Mouse (Mus musculus) hindbrain, embryonic 15.5 days (tissue): Measurements from ENCODE around the gene Mcm2. TPM values are rescaled to one million over a fixed set of nuclear protein-coding genes. Genes with fewer than 3 reads are reported as not detected.
A peak's percentile ranks its signal among the peaks of the same experiment; 100 is the strongest.

Source experiments
- ATAC-seq: fragments of 200-750 bp; cut with Nextera tagmentation; 2 replicates; pipeline ENCODE4 v1.8.0; 2017; ENCODE audit warnings: low read depth, moderate number of reproducible peaks, moderate TSS enrichment; ENCODE audit not compliant: low FRiP score
- H3K27ac ChIP-seq: fragments of 300-500 bp; sonication (generic); replicated peaks from 2 replicates; pipeline ENCODE4 v1.5.1; 2015; ENCODE audit warnings: mild to moderate bottlenecking, inconsistent platforms
- H3K27me3 ChIP-seq: fragments of 300-500 bp; sonication (generic); 2 replicates; pipeline ENCODE4 v1.6.1; 2015; ENCODE audit warnings: control low read depth, inconsistent platforms
- H3K36me3 ChIP-seq: fragments of 300-500 bp; sonication (generic); 2 replicates; pipeline ENCODE4 v1.6.1; 2015; ENCODE audit warnings: control low read depth, inconsistent platforms
- H3K4me1 ChIP-seq: fragments of 300-500 bp; sonication (generic); replicated peaks from 2 replicates; pipeline ENCODE4 v1.6.1; 2015; ENCODE audit warnings: control low read depth, inconsistent platforms
- H3K4me2 ChIP-seq: fragments of 300-500 bp; sonication (generic); 2 replicates; pipeline ENCODE4 v1.6.1; 2015; ENCODE audit warnings: moderate library complexity, mild to moderate bottlenecking, inconsistent platforms
- H3K4me3 ChIP-seq: fragments of 300-500 bp; sonication (generic); 2 replicates; pipeline ENCODE4 v1.5.1; 2015; ENCODE audit warnings: mild to moderate bottlenecking, inconsistent platforms
- H3K9ac ChIP-seq: fragments of 300-500 bp; sonication (generic); 2 replicates; pipeline ENCODE4 v1.6.1; 2015; ENCODE audit warnings: inconsistent platforms
- H3K9me3 ChIP-seq: fragments of 300-500 bp; sonication (generic); 2 replicates; pipeline ENCODE4 v1.6.1; 2016; ENCODE audit warnings: control low read depth, inconsistent platforms
- WGBS: fragments of 180-500 bp; shearing (Covaris S2); methylation state at CpG from one replicate; pipeline ENCODE4 v1.1.7; 2015; 5-methylcytosine and 5-hydroxymethylcytosine counted together
- polyA plus RNA-seq: library from polyadenylated mRNA; unstranded; fragments of >200 nt; fragmentation: Nextera tagmentation; extraction: Ambion mirVana; gene quantifications from 2 replicates; pipeline ENCODE4 v1.2.1, GENCODE M21; 2015

The Mcm2 gene
- polyA plus RNA-seq, 1 experiment from 2014 or later, result 34.0 TPM

DNA sequence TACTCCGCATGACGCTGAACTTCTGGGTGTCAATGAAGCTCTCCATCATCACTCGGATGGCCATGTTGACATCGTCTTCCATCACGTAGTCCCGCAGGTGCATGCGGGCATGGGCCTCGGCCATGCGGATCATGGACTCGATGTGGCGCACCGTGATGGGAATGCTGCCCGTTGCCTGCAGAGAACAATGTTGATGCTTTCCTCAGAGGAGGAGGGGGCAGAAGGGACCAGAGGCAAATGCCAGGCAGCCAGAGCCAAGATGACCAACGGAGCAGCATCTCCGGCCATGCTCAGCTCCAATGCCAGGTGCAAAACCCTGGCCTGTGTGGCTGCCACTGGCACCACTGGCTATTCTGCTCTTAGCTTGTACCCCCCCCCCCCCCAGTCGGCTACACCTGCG is 13.9 kb downstream of the Mcm2 start:
- H3K4me2 ChIP-seq, result no peak overlapping the region
- no peaks in the 10 kb centered on the region for H3K27me3 ChIP-seq
- no peak overlapping the region for H3K4me3 ChIP-seq
- H3K9me3 ChIP-seq, result no peaks in the 10 kb centered on the region
- no peak for ATAC-seq
- no peak overlapping the region for H3K9ac ChIP-seq
- no peaks in the 10 kb centered on the region for H3K4me1 ChIP-seq
- 0 out of 2 replicates have a peak, but pooled peaks cover 7% of the 10 kb centered on the region for H3K36me3 ChIP-seq
- no peak overlapping the region for H3K27ac ChIP-seq
- 93% methylated on average over 17 of the region's 17 CpGs for WGBS

DNA sequence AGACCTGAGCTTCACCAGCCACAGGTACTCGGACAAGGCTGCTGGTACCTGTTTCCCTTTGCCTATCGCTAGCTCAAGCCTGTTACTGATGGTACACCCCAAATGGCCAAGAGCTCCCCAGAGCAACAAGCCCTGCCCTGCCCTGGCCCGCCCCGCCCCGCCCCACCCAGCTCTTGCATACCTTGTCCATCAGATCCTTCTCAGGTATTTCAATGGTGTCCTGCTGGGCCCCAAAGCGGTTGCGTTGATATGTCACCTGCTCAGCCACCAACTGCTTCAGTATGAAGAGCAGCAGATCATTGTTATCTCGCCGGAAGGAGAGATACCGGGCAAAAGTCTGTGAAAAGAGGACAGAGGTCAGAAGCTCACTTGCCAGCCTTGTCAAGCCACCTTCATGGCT is 14.4 kb downstream of the Mcm2 start:
- ATAC-seq, result no peak

DNA sequence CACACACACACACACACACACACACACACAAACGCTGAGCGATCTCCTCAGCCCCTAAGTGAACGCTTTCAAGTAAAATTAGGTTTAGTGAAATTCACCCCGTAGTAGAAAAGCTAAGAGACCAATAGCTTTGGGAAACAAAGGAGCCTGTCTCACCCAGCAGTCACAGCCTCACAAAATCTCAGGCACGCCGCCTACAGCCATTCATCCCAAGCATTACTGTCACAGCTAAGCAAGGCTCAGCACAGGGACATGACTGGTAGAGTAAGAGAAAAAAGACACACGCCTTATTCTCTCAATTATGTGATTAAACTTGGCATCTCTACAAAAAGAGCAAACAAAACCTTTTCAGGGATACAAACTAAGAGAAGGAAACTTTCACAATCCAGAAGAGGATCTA is 17.2 kb downstream of the Mcm2 start:
- no peaks in the 10 kb centered on the region for H3K4me1 ChIP-seq
- no peak overlapping the region for H3K4me3 ChIP-seq
- no peak overlapping the region for H3K4me2 ChIP-seq
- H3K27me3 ChIP-seq, result no peaks in the 10 kb centered on the region
- no peak overlapping the region for H3K9ac ChIP-seq
- peak overlapping the region; percentile 30; the same call in 1 of the 2 replicates for H3K27ac ChIP-seq
- WGBS, result 55% methylated on average over 7 of the region's 7 CpGs
- H3K9me3 ChIP-seq, result no peaks in the 10 kb centered on the region
- H3K36me3 ChIP-seq, result 0 out of 2 replicates have a peak, but pooled peaks cover 5% of the 10 kb centered on the region
- ATAC-seq, result no peak

More for the DNA sequence above, 14.4 kb downstream of the Mcm2 start:
- Histone ChIP-seq H3K27me3 (no peaks in the 10 kb centered on the region), H3K27ac (no peak overlapping the region), H3K4me1 (no peaks in the 10 kb centered on the region), H3K9me3 (no peaks in the 10 kb centered on the region), H3K9ac (no peak overlapping the region), H3K36me3 (0 out of 2 replicates have a peak, but pooled peaks cover 7% of the 10 kb centered on the region), H3K4me3 (no peak overlapping the region), H3K4me2 (no peak overlapping the region)
- WGBS, result 95% methylated on average over 10 of the region's 10 CpGs

DNA sequence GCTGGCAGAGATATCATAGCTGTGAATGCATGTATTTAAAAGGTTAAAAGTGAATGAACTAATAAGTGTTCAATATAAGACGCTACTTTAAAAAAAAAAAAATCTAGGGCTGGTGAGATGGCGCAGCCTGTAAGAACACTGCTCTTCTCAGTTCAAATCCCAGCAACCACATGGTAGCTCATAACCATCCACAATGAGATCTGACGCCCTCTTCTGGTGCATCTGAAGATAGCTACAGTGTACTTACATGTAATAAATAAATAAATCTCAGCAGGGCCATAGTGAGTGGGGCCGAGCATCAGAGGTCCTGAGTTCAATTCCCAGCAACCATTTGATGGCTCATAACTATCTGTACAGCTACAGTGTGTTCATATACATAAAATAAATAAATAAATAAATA is 19.1 kb downstream of the Mcm2 start:
- Histone ChIP-seq H3K4me1 (peaks cover 5% of the 10 kb centered on the region), H3K27me3 (no peaks in the 10 kb centered on the region), H3K36me3 (0 out of 2 replicates have a peak, but pooled peaks cover 4% of the 10 kb centered on the region), H3K4me3 (no peak overlapping the region), H3K4me2 (no peak overlapping the region), H3K27ac (no peak overlapping the region), H3K9ac (no peak overlapping the region), H3K9me3 (no peaks in the 10 kb centered on the region)
- whole genome bisulfite sequencing, result 60% methylated on average over 4 of the region's 4 CpGs
- ATAC-seq, result no peak

DNA sequence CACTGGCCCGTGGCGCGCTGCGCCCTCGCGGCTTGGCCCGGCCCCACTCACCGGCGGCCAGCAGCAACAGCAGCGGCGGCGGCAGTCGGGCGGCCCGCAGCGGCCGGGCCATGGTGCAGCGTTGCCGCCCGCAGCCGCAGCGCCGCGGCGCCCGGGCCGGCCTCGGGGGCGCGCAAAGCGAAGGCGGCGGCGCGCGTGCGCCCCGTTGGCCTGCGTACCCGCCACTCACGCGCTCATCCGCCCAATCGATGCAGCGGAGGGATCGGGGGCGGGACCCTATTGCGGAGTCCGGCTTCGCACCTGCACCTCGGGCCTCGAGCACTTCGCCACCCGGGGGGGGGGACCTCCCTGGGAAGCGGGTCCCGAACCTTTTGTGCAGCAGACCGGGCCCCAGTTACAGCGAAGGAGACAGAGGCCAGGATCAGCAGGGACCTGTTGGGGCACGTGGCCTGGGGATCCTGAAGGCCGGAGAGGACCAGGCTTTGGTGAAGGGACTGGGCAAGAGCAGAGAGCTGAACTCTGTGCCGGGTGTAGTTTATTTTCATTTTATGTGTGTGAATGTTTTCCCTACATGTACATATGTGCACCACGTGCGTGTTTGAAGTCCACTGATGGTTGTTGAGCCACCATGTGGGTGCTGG is 23.6 kb downstream of the Mcm2 start, which contains the start of gene Podxl2:
Gene Podxl2, minus strand, starts transcription at position 177 of the 641 bp plus-strand sequence.
- Histone ChIP-seq H3K4me2 (peak within 1 kb of the TSS; percentile 87), H3K4me1 (peaks cover 42% of the 10 kb centered on the region), H3K9ac (peak within 1 kb of the TSS; percentile 96), H3K27ac (peak within 1 kb of the TSS; percentile 97), H3K4me3 (peak within 1 kb of the TSS; percentile 88), H3K36me3 (no peaks in the 10 kb centered on the region), H3K9me3 (no peaks in the 10 kb centered on the region), H3K27me3 (no peaks in the 10 kb centered on the region)
- ATAC-seq, result peak; percentile 77
- WGBS, result 4% methylated on average over 54 of the region's 63 CpGs

DNA sequence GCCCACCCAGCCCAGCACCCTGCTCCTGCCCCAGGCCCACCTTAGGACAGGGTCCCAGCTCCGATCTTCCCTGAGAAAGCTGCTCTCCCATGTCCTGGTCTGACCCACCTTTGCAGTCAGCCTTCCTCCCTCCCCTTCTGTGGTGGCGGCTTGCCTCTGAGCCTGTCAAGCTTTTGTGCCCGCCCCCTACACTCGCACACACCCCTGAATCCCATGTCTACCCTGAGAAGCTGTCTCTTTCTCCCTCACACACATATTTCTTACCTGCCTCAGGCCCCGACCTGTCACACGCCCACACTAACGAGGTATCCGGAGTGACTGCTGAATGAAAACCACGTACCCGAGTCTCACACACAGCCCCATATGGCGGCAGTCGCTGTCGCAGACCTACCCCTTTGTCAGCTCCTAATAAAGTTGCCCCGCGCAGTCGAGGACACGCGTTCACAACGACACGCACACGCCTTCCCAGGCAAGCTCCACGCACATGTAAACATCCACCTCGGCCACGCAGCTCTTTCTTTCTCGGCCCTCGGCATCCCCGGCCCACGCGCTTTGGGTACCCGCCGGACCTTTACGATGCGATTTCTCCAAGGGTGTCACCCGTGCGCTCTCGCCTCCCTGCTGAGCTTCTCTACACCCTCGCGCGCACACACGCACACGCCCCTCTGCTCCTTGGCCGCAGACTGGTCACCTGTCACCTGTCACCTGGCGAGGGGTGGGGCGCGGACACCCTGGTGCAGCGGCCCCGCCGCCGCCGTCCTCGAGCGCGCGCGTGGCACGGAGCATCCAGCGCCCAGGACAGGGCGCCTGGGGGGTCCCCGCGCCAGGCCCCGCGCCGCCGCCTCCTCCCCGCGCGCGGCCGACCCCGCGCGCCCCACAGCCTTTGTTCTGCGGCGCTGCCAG is 24.4 kb downstream of the Mcm2 start:
- ATAC-seq, result peak; percentile 65
- WGBS, result 2% methylated on average over 57 of the region's 74 CpGs
- H3K4me1 ChIP-seq, result peaks cover 49% of the 10 kb centered on the region

DNA sequence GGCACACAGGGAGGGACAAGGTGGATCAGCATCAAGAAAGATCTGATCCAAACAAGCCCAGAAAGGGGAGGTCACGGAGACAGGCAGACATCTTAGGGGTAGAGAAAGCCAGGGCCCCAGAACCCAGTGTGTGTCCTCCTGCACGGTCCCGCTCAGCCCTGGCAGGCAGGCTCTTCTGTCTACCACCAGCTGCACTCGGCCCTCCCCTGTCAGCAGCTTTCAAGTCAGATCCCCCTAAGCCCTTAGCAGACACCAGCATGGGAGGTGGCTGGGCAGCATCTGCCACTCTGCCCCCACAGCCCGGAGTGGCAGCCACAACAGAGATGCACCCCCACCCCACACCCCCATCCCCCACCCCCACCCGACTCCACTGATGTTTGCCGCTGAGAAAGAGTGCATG is 25.8 kb downstream of the Mcm2 start:
- Histone ChIP-seq H3K4me3 (peak overlapping the region; percentile 88), H3K9me3 (no peaks in the 10 kb centered on the region), H3K36me3 (no peaks in the 10 kb centered on the region), H3K9ac (peak overlapping the region; percentile 96), H3K4me1 (peaks cover 49% of the 10 kb centered on the region), H3K4me2 (peak overlapping the region; percentile 87), H3K27ac (peak overlapping the region; percentile 97), H3K27me3 (no peaks in the 10 kb centered on the region)
- 16% methylated on average over 7 of the region's 7 CpGs for WGBS
- ATAC-seq, result no peak; the same call in 1 of the 2 replicates

More for the DNA sequence above, 24.4 kb downstream of the Mcm2 start:
- Histone ChIP-seq H3K27me3 (no peaks in the 10 kb centered on the region), H3K9ac (peak overlapping the region; percentile 96), H3K4me3 (peak overlapping the region; percentile 88), H3K27ac (peak overlapping the region; percentile 97), H3K9me3 (no peaks in the 10 kb centered on the region), H3K4me2 (peak overlapping the region; percentile 87), H3K36me3 (no peaks in the 10 kb centered on the region)

DNA sequence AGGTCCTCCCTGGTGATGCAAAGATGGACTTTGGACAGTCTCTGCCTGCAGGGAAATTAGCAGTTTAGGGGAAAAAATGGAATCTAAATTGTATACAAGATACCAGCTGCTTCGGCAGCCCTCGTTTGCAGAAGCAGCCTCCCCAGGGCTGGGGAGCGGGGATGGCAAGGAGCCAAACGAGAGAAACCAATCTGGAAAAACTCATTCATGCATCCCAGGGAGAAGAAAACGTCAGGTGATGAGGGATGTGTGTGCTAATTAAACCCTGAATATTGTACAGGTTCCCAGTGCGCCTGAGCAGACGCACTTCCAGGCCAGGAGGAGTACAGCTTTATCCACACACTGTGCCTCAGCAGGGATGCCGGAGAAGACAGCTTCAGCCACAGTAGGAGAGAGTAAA is 27.0 kb downstream of the Mcm2 start:
- Histone ChIP-seq H3K4me1 (peaks cover 49% of the 10 kb centered on the region), H3K36me3 (no peaks in the 10 kb centered on the region), H3K4me3 (peak overlapping the region; percentile 88), H3K9me3 (no peaks in the 10 kb centered on the region), H3K4me2 (peak overlapping the region; percentile 87), H3K27me3 (no peaks in the 10 kb centered on the region), H3K27ac (peak overlapping the region; percentile 97), H3K9ac (peak overlapping the region; percentile 9; the same call in 1 of the 2 replicates)
- 13% methylated on average over 8 of the region's 8 CpGs for WGBS
- ATAC-seq, result peak; percentile 13; the same call in 1 of the 2 replicates

DNA sequence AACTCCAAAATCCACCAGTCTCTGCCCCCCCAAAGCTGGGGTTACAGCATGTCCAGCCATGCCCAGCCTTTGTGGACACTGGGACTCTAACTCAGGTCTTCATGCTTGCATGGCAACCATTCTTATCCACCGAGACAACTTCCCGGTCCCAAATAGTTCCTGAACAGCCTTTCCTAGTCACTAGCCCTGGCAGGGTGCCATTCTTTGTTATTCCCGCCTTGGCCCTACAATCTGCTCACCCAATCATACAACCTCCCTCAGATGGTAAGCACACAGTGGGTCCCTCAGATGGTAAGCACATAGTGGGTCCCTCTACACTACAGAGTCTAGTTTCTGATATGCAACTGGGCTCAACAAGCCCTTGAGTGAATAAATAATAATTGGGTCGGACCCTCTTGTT is 28.0 kb downstream of the Mcm2 start:
- H3K27ac ChIP-seq, result peak overlapping the region; percentile 97
- peaks cover 49% of the 10 kb centered on the region for H3K4me1 ChIP-seq
- no peak overlapping the region for H3K9ac ChIP-seq
- 31% methylated on average over 4 of the region's 4 CpGs for WGBS
- ATAC-seq, result no peak
- H3K36me3 ChIP-seq, result no peaks in the 10 kb centered on the region
- no peak overlapping the region; the same call in 1 of the 2 replicates for H3K4me3 ChIP-seq
- no peaks in the 10 kb centered on the region for H3K9me3 ChIP-seq
- H3K27me3 ChIP-seq, result no peaks in the 10 kb centered on the region
- H3K4me2 ChIP-seq, result peak overlapping the region; percentile 87

DNA sequence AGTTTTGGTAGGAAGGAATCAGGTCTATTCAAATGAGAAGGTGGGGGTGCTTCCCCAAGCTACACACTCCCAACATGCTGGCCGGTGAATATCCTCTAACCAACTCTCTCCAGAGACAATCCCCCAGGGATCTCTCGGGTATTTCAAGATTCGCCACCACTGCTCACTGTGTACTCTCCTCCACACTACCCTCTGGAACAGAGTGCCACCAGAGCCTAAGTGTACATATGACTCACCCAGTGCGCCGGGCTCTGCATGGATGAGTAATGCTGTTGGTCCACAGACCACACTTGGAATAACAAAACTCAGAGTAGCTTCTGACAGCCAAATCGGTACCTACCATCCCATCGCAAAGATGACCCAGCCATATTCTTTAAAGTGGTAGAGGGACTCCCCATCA is 29.1 kb downstream of the Mcm2 start:
- Histone ChIP-seq H3K4me1 (peaks cover 45% of the 10 kb centered on the region), H3K9me3 (no peaks in the 10 kb centered on the region), H3K27me3 (no peaks in the 10 kb centered on the region), H3K4me2 (no peak overlapping the region), H3K27ac (no peak overlapping the region), H3K4me3 (no peak overlapping the region), H3K36me3 (peaks cover 7% of the 10 kb centered on the region), H3K9ac (no peak overlapping the region)
- WGBS, result 81% methylated on average over 7 of the region's 7 CpGs
- no peak for ATAC-seq

DNA sequence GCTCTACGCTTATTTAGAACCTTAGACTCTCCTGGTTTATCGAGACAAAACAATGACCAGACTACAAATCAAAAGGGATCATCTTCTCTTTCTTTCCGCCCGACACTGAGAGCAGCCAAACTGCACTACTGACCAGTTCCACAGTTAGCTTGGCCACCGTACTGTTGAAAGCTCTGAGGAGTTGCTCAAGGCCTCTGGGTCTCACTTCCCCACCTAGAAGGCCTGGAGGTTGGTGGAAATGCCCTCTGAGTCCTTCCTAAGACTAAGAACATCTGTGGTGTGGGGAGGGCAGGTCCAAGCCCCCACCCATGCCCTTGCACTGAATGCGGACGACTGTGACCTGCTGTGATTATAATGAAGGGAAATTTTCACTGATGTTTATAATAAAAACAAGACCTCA is 32.9 kb downstream of the Mcm2 start:
- Histone ChIP-seq H3K9me3 (no peaks in the 10 kb centered on the region), H3K4me3 (no peak overlapping the region), H3K4me2 (no peak overlapping the region), H3K27me3 (no peaks in the 10 kb centered on the region), H3K4me1 (peaks cover 14% of the 10 kb centered on the region), H3K9ac (no peak overlapping the region), H3K36me3 (peaks cover 41% of the 10 kb centered on the region), H3K27ac (no peak overlapping the region)
- ATAC-seq, result no peak
- WGBS, result 89% methylated on average over 7 of the region's 7 CpGs

DNA sequence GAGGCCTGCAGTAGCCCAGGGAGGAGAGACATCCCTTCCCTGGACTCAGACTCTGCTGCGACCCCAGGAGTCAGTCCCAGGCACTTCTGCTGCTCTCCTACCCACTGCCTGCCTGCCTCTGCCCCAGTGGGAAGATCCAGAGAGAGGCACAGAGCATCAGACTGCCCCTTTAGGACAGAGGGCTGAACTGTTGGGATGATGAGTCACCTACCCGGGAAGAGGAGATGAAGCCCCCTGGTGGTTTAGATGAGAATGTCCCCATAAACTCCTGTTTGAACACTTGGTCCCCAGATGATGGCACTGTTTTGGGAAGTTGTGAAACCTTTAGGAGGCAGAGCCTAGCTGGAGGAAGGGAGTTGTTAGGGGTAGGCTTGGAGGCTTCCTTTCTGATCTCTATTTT is 37.7 kb downstream of the Mcm2 start:
- H3K9me3 ChIP-seq, result no peaks in the 10 kb centered on the region
- no peak for ATAC-seq
- H3K4me2 ChIP-seq, result no peak overlapping the region

More for the DNA sequence above, 37.7 kb downstream of the Mcm2 start:
- Histone ChIP-seq H3K4me3 (no peak overlapping the region), H3K9ac (no peak overlapping the region), H3K4me1 (0 out of 2 replicates have a peak, but pooled peaks cover 7% of the 10 kb centered on the region), H3K27me3 (no peaks in the 10 kb centered on the region), H3K27ac (no peak overlapping the region), H3K36me3 (peaks cover 69% of the 10 kb centered on the region)
- 13% methylated on average over 2 of the region's 2 CpGs for WGBS
